Mouse (Mus musculus) spleen, adult 2 months (tissue): ENCODE results near the gene Col9a2.

Experiments
- CTCF ChIP-seq: fragments of 200-500 bp; IDR thresholded peaks from 2 replicates; pipeline ENCODE4 v1.5.1; 2011; ENCODE audit warnings: mild to moderate bottlenecking, inconsistent platforms; ENCODE audit not compliant: insufficient read depth, insufficient read length, insufficient replicate concordance; ENCODE audit errors: extremely low read depth
- POLR2A ChIP-seq: fragments of 200-500 bp; IDR thresholded peaks from 2 replicates; pipeline ENCODE4 v1.6.1; 2011; ENCODE audit warnings: low read depth, low read length, inconsistent platforms

DNA sequence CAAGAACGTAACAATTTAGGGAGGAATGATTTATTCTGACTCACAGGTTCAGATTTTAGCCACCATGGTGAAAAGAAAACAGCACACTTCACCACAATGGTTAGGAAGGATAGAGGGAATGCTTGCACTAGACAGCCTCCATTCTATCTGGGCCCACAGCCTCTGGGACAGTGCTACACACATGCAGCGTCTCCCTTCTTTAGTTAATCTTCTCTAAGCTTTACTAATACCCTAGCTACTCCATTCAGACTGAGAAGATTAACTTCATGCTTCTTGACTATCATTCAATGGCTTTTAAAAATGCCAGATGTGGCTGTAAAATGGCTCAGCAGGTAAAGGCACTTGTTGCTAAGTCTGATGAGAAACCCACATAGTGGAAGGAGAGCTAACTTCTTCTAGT lies 46.9 kb upstream of the Col9a2 start:
- TF ChIP-seq CTCF (no peak), POLR2A (no peak)
